Mouse (Mus musculus): Measurements from ENCODE around the gene Adam11.

DNA sequence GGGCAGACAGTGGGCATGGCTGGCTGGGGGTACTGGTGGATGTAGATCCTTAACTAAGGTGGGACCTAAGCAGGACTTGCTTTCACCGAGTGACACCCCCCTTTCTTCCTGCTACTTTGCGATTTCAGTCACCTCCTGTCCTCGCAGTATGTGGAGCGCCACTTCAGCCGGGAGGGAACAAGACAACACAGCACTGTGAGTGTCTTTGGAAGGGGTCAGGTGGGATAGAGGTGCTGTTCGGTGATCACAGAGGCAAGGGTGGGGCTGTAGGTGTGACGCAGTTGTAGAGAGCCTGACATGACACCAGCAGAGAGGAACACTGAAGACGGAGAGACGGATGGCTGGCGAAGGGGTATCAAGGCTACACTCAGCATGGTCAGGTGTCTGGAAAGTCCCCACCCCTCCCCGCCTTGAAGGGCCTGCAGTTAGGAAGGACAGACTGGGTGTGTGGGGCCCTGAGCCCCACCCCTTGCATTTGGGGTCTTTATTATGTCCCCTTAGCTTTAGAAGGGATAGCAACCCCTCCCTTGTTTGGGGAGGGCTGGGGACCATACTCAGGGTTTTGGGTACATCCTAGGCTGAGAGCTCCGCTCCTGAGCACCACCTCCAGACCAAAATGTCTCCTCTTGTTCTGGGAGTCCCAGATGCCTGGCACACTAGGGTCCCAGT is 8.9 kb downstream of the Adam11 start:
- no peak for TF ChIP-seq CTCF (IDR thresholded peaks at IDR 0.05; ENCODE audit: borderline replicate concordance, control insufficient read depth, extremely low read depth, insufficient read depth, low read length, poor library complexity)
- TF ChIP-seq POLR2A (IDR thresholded peaks at IDR 0.05; ENCODE audit: control insufficient read depth, extremely low read depth, insufficient read depth, low read length, poor library complexity): no peak

Data from thymus, adult 2 months (tissue).